Mouse (Mus musculus) G1E (cell line): ENCODE measurements at regions not wholly inside any gene's neighbourhood (a gene's known extent, or its start where the extent isn't known, plus 50 kb on each side); places are given as distances from the start of the nearest gene placed in this dataset.

Source experiments
- ATAC-seq: 2 replicates; pipeline ENCODE4 v1.8.0; 2016; ENCODE audit warnings: mild to moderate bottlenecking; ENCODE audit not compliant: insufficient number of reproducible peaks, poor library complexity, low FRiP score, severe bottlenecking; ENCODE audit errors: extremely low read depth
- DNase-seq: peaks from one replicate; pipeline ENCODE4 v3.0.0; 2012; ENCODE audit warnings: low spot score
- H3K27me3 ChIP-seq: 2 replicates; pipeline ENCODE4 v1.6.1; 2012; ENCODE audit warnings: mild to moderate bottlenecking, low read length, inconsistent platforms; ENCODE audit not compliant: insufficient read depth
- H3K36me3 ChIP-seq: replicated peaks from 2 replicates; pipeline ENCODE3; 2012; ENCODE audit warnings: mild to moderate bottlenecking, inconsistent platforms
- H3K4me1 ChIP-seq: 2 replicates; pipeline ENCODE4 v1.6.1; 2012; ENCODE audit warnings: low read depth, low read length, inconsistent platforms, mixed read lengths; ENCODE audit not compliant: insufficient read depth
- H3K4me3 ChIP-seq: 2 replicates; pipeline ENCODE4 v1.5.1; 2012; ENCODE audit warnings: low read depth, mild to moderate bottlenecking, inconsistent platforms, low read length, moderate library complexity, mixed read lengths
- H3K9me3 ChIP-seq: replicated peaks from 2 replicates; pipeline ENCODE4 v1.6.1; 2012; ENCODE audit warnings: inconsistent platforms
- CTCF ChIP-seq: IDR thresholded peaks from 2 replicates; pipeline ENCODE4 v1.5.1; 2012; ENCODE audit warnings: low read depth, low read length, inconsistent platforms, mixed read lengths
- GATA1 ChIP-seq: IDR thresholded peaks from 2 replicates; pipeline ENCODE4 v1.6.1; 2012; ENCODE audit warnings: borderline replicate concordance, low read length, inconsistent platforms, mixed read lengths
- GATA2 ChIP-seq: IDR thresholded peaks from 2 replicates; pipeline ENCODE4 v1.6.1; 2012; ENCODE audit warnings: low read depth, low read length, inconsistent platforms, borderline replicate concordance
- POLR2AphosphoS5 ChIP-seq: IDR thresholded peaks from 2 replicates; pipeline ENCODE4 v1.6.1; 2012; ENCODE audit warnings: low read depth, low read length, inconsistent platforms; ENCODE audit not compliant: insufficient replicate concordance
- TAL1 ChIP-seq: conservative IDR thresholded peaks from 2 replicates; pipeline ENCODE4 v1.6.1; 2012; ENCODE audit warnings: low read depth, low read length, inconsistent platforms, mixed read lengths

GRCm38 (mm10) chr15:56391982-56392381, 1085.4 kb downstream of the Slc22a22 start:
- Histone ChIP-seq H3K9me3 (no peaks in the 10 kb centered on the region), H3K4me3 (no peak overlapping the region), H3K36me3 (no peaks in the 10 kb centered on the region), H3K4me1 (no peaks in the 10 kb centered on the region), H3K27me3 (no peaks in the 10 kb centered on the region)
- TF ChIP-seq GATA2 (no peak), POLR2AphosphoS5 (no peak), GATA1 (no peak), CTCF (no peak), TAL1 (no peak)
- ATAC-seq (no peak), DNase-seq (no peak)

- Histone ChIP-seq H3K4me1 (no peaks in the 10 kb centered on the region), H3K36me3 (no peaks in the 10 kb centered on the region), H3K9me3 (no peaks in the 10 kb centered on the region), H3K27me3 (no peaks in the 10 kb centered on the region), H3K4me3 (no peak overlapping the region)
- TF ChIP-seq CTCF (no peak), TAL1 (no peak), GATA2 (no peak), POLR2AphosphoS5 (no peak), GATA1 (no peak)
- ATAC-seq: no peak
- no peak for DNase-seq
Measured at GRCm38 (mm10) chr15:56378511-56378910, 1098.9 kb downstream of the Slc22a22 start.

DNA sequence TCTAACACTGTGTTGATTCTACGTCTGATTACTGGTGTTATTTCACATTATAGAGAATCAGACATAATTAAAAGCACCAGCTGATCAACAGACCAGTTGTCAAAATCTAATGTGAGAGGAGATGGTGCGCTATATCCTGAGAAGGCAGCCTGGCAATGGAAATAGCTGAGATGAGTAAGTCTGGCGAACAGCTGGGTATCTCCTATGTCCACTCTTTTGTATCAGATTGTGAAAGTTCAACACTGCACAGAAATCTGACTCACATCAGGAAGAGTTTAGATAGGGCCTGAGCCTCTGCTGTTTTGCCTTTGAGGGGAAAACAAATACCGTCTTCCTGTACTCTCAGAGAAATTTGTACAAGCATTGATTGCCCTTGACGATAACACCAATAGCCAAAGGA, 1126.5 kb downstream of the Slc22a22 start:
- no peaks in the 10 kb centered on the region for H3K36me3 ChIP-seq
- DNase-seq: no peak
- no peak for ATAC-seq
- no peak overlapping the region for H3K4me3 ChIP-seq
- no peaks in the 10 kb centered on the region for H3K4me1 ChIP-seq
- no peaks in the 10 kb centered on the region for H3K27me3 ChIP-seq
- H3K9me3 ChIP-seq: no peaks in the 10 kb centered on the region
- TF ChIP-seq TAL1: no peak
- TF ChIP-seq POLR2AphosphoS5: no peak
- no peak for TF ChIP-seq CTCF
- TF ChIP-seq GATA1: no peak
- TF ChIP-seq GATA2: no peak

GRCm38 (mm10) chr15:56346111-56346510, 1131.3 kb downstream of the Slc22a22 start:
- no peak for DNase-seq
- TF ChIP-seq TAL1 (no peak), POLR2AphosphoS5 (no peak), GATA1 (no peak), GATA2 (no peak), CTCF (no peak)
- no peaks in the 10 kb centered on the region for H3K4me1 ChIP-seq

DNA sequence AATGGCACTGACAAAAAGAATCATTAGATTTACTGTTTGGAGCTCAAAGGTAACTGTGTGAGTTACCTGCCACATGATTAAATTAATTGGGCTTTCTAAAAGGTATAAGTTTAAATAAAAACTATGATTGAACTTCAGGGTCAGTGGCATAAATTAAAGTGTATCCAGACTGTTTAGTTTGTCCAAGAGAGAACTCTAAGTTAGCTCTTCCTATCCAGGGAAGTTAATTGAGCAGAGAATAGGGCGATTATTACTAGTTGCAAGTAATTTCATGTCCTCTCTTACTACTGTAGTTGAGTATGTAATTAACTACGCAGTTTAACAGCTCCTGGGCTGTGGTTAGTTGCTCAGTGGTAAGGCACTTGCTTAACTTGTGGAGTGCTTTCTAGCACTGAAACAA, 1132.5 kb downstream of the Slc22a22 start:
- ATAC-seq: no peak
- DNase-seq: no peak
- Histone ChIP-seq H3K4me3 (no peak overlapping the region), H3K4me1 (no peaks in the 10 kb centered on the region), H3K27me3 (no peaks in the 10 kb centered on the region), H3K9me3 (no peaks in the 10 kb centered on the region), H3K36me3 (no peaks in the 10 kb centered on the region)
- TF ChIP-seq CTCF (no peak), TAL1 (no peak), GATA2 (no peak), POLR2AphosphoS5 (no peak), GATA1 (no peak)

More at GRCm38 (mm10) chr15:56346111-56346510, 1131.3 kb downstream of the Slc22a22 start:
- Histone ChIP-seq H3K27me3 (no peaks in the 10 kb centered on the region), H3K4me3 (no peak overlapping the region), H3K36me3 (no peaks in the 10 kb centered on the region), H3K9me3 (no peaks in the 10 kb centered on the region)
- no peak for ATAC-seq

- Histone ChIP-seq H3K4me3 (no peak overlapping the region), H3K27me3 (no peaks in the 10 kb centered on the region), H3K36me3 (no peaks in the 10 kb centered on the region), H3K9me3 (no peaks in the 10 kb centered on the region), H3K4me1 (no peaks in the 10 kb centered on the region)
- DNase-seq (no peak), ATAC-seq (no peak)
- TF ChIP-seq GATA2: no peak
- no peak for TF ChIP-seq GATA1
- TF ChIP-seq TAL1: no peak
- no peak for TF ChIP-seq CTCF
- no peak for TF ChIP-seq POLR2AphosphoS5
Measured at GRCm38 (mm10) chr15:56344304-56344932, 1133.0 kb downstream of the Slc22a22 start.
